Mouse (Mus musculus): ENCODE data around the gene Dmrtc1a. TPM values are rescaled to one million over a fixed set of nuclear protein-coding genes. Genes with fewer than 3 reads are reported as not detected.
"Not testable (repeated sequence)": the region's sequence is repeated elsewhere in the genome, so short reads cannot be mapped to it uniquely, and the experiment has no call there.

Gene Dmrtc1a
- 0.79 and 1.3 TPM in 2 replicates for polyA plus RNA-seq (2015; fragmentation: Nextera tagmentation; extraction: Ambion mirVana)

DNA sequence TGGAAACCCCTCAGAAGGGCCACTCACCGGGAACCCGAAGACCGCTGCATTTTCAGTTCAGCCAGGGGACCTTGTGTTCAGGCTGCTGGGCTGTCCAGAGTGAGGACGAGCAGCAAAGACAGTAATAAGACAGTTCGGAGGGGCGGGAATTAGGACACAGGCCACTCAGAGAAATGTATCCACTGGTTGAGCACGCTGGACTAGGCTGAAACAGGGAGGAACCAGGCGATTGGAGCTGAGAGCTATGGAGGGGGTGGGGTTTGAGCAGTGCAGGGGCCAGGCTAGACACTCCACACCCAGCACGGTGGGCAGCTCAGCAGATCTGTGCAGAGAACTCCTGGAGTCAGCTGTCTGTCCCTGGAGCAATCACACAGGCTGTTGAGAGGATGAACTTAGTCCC is at the start of gene Dmrtc1a, which contains the start of gene 1700011M02Rik:
Dmrtc1a (minus strand) TSS at position 101 of the 400 bp plus-strand sequence.
1700011M02Rik (plus strand) TSS at position 319 of the 400 bp plus-strand sequence.
- WGBS: 87% methylated on average over 6 of the region's 9 CpGs
- not testable (repeated sequence) for H3K4me2 ChIP-seq (ENCODE audit: low read depth, low read length)

DNA sequence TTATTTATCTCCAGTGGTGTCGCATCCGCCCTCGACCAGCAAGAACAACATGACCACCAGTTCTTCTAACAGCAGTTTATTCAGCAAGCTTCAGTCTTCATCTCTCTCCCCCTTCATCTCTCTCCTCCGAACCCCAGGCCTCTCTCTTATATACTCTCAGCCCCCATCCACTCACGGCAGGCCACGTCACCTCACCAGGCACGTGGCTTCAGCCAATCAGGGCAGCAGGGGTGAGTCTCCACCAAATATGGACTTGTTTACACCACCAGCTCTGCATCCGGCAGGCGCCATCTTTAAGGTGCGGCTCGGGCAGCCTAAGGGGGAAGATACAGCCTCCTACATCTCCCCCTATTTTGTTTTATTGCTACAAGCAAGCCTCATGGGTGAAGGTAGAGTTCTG is 41.6 kb upstream of the Dmrtc1a start:
- not testable (repeated sequence) for H3K27ac ChIP-seq (ENCODE audit: low read length)

More for the DNA sequence above, at the start of gene Dmrtc1a, which contains the start of gene 1700011M02Rik:
- H3K27me3 ChIP-seq (ENCODE audit: control insufficient read depth, insufficient read depth, low read length); H3K4me1 ChIP-seq (ENCODE audit: control insufficient read depth, insufficient read depth, low read length); H3K9ac ChIP-seq (ENCODE audit: low read length); H3K9me3 ChIP-seq (replicated peaks; ENCODE audit: control insufficient read depth, low read length); H3K27ac ChIP-seq (ENCODE audit: low read length); ATAC-seq (ENCODE audit: insufficient read depth, low FRiP score); H3K36me3 ChIP-seq (ENCODE audit: control insufficient read depth, insufficient read depth, low read length); H3K4me3 ChIP-seq (replicated peaks; ENCODE audit: low read length): not testable (repeated sequence)

DNA sequence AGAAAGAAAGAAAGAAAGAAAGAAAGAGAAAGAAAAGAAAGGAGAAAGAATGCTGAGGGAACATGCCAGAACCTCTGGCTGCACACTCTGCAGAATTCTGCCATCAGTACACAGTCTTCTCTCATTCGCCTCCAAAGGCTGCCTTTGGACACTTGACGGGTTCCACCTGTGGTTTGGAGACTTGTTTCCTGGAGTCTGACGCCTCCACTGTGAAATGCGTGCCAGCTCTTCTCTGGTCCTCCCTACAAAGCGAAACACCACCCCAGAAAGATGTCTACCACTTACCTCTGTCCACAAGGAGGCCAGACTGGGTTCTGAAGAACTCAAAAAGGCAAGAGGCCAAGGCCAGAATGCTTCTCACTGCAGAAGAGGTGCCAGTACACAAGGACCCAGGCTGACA is 28.3 kb upstream of the Dmrtc1a start:
- Histone ChIP-seq H3K27me3 (ENCODE audit: control insufficient read depth, insufficient read depth, low read length) (peaks cover 5% of the 10 kb centered on the region; the same call in 1 of the 2 replicates), H3K4me1 (ENCODE audit: control insufficient read depth, insufficient read depth, low read length) (no peaks in the 10 kb centered on the region), H3K9me3 (replicated peaks; ENCODE audit: control insufficient read depth, low read length) (no peaks in the 10 kb centered on the region), H3K27ac (ENCODE audit: low read length) (no peak overlapping the region), H3K9ac (ENCODE audit: low read length) (no peak overlapping the region), H3K4me3 (replicated peaks; ENCODE audit: low read length) (no peak overlapping the region), H3K36me3 (ENCODE audit: control insufficient read depth, insufficient read depth, low read length) (no peaks in the 10 kb centered on the region), H3K4me2 (ENCODE audit: low read depth, low read length) (no peak overlapping the region)
- 52% methylated on average over 5 of the region's 5 CpGs for WGBS
- no peak for ATAC-seq (ENCODE audit: insufficient read depth, low FRiP score)

More for the DNA sequence above, 41.6 kb upstream of the Dmrtc1a start:
- H3K4me1 ChIP-seq (ENCODE audit: control insufficient read depth, insufficient read depth, low read length); H3K36me3 ChIP-seq (ENCODE audit: control insufficient read depth, insufficient read depth, low read length); H3K4me2 ChIP-seq (ENCODE audit: low read depth, low read length); ATAC-seq (ENCODE audit: insufficient read depth, low FRiP score); H3K9me3 ChIP-seq (replicated peaks; ENCODE audit: control insufficient read depth, low read length); H3K4me3 ChIP-seq (replicated peaks; ENCODE audit: low read length); H3K9ac ChIP-seq (ENCODE audit: low read length); H3K27me3 ChIP-seq (ENCODE audit: control insufficient read depth, insufficient read depth, low read length): not testable (repeated sequence)
- 88% methylated on average over 11 of the region's 11 CpGs for WGBS

DNA sequence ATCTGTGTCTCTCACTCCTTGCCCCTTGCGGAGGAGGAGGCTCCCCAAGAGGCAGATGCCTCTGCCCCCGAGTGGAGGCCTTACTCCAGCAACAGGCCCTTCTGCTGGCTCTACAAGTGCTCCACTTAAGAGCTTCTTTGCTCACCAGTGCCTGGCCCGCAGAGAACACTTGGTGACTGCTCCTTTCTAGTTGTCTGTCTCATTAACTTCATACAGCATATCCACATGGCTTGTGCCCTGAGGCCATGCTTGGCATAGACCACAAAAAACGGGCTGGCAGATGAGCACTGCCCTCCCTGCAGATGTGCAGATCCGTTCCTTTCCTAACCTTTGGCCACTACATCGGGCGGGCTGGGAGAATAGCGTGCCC is 25.9 kb upstream of the Dmrtc1a start:
- Histone ChIP-seq H3K4me3 (replicated peaks; ENCODE audit: low read length) (peak overlapping the region; percentile 56; the same call in 1 of the 2 replicates), H3K9ac (ENCODE audit: low read length) (no peak overlapping the region), H3K4me2 (ENCODE audit: low read depth, low read length) (peak overlapping the region; percentile 68), H3K36me3 (ENCODE audit: control insufficient read depth, insufficient read depth, low read length) (no peaks in the 10 kb centered on the region), H3K27ac (ENCODE audit: low read length) (no peak overlapping the region), H3K9me3 (replicated peaks; ENCODE audit: control insufficient read depth, low read length) (no peaks in the 10 kb centered on the region), H3K4me1 (ENCODE audit: control insufficient read depth, insufficient read depth, low read length) (no peaks in the 10 kb centered on the region), H3K27me3 (ENCODE audit: control insufficient read depth, insufficient read depth, low read length) (peaks cover 5% of the 10 kb centered on the region; the same call in 1 of the 2 replicates)
- WGBS: 59% methylated on average over 8 of the region's 8 CpGs
- ATAC-seq (ENCODE audit: insufficient read depth, low FRiP score): no peak

DNA sequence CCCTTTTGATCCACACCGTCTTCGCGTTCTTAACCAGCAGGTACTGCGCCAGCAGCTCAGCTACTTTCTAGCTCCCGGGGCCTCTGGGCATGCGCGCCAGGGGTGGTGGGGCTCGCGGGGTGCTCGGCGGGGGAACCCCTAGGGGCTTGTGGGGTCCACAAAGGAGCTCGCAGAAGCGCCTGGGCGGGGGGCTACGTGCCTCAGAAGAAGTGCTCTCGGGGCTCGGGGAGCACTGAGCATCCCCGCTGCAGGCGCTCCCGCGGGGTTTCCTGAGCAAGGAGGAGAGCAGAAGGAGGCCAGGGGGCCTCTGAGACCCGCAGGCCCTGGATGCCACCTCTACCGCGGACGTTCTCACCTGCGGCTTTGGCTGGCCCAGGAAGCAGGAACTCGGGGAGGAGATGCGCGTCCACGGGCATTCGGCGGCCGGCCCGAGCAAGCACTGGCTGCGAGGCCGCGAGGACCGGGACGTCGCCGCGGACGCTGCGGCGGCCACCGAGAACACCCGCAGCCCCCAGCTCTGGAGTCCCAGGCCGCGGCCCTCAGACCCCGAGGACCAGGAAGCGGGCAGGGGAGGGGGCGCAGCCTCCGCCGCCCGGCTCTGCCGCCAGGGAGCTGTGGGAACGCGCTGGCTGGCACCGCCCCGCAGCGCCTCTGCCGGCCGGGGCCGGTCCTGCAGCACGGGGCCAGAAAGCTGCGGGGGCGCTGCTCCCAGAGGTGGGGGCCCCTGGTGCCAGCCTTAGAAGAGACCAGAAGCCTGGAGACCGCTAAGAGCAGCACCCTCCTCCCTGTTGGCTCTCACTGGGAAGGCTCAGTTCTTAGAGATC is 25.3 kb upstream of the Dmrtc1a start:
- 22% methylated on average over 46 of the region's 68 CpGs for WGBS
- peaks cover 5% of the 10 kb centered on the region; the same call in 1 of the 2 replicates for H3K27me3 ChIP-seq (ENCODE audit: control insufficient read depth, insufficient read depth, low read length)
- ATAC-seq (ENCODE audit: insufficient read depth, low FRiP score): peak; percentile 17; the same call in 1 of the 2 replicates

DNA sequence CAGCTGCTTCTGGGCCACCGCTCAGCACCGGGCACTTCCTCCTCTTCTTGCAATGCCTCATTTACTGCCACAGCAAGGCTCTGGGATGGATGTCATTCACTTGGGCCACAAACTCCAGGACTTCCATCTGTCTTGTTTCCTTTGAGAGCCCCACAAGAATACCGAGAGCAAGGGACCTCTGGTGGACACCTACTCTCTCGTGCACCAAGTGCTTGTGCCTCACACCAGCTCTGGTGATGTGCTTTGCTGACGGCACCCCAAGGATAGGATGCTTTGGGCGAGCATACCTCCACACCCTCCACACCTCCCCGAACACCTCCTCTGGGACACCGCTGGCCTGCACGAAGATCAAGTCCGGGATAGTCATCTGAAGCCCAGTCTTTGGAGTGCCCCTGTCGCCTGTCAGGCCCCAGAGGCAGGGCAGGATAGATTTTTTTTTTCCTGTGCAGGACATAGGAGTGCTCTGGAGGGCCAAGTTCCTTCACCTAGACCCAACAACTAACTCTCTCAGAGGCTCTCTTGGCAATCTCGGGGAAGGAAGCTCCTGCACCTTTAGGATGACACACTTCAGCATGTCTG is 24.6 kb upstream of the Dmrtc1a start:
- Histone ChIP-seq H3K9me3 (replicated peaks; ENCODE audit: control insufficient read depth, low read length) (no peaks in the 10 kb centered on the region), H3K4me1 (ENCODE audit: control insufficient read depth, insufficient read depth, low read length) (no peaks in the 10 kb centered on the region), H3K4me2 (ENCODE audit: low read depth, low read length) (peak overlapping the region; percentile 68), H3K27me3 (ENCODE audit: control insufficient read depth, insufficient read depth, low read length) (peaks cover 5% of the 10 kb centered on the region; the same call in 1 of the 2 replicates), H3K4me3 (replicated peaks; ENCODE audit: low read length) (peak overlapping the region; percentile 56), H3K36me3 (ENCODE audit: control insufficient read depth, insufficient read depth, low read length) (no peaks in the 10 kb centered on the region), H3K9ac (ENCODE audit: low read length) (peak overlapping the region; percentile 75), H3K27ac (ENCODE audit: low read length) (no peak overlapping the region)
- ATAC-seq (ENCODE audit: insufficient read depth, low FRiP score): no peak
- 48% methylated on average over 12 of the region's 12 CpGs for WGBS

More for the DNA sequence above, 25.3 kb upstream of the Dmrtc1a start:
- no peaks in the 10 kb centered on the region for H3K36me3 ChIP-seq (ENCODE audit: control insufficient read depth, insufficient read depth, low read length)
- H3K9me3 ChIP-seq (replicated peaks; ENCODE audit: control insufficient read depth, low read length): no peaks in the 10 kb centered on the region
- no peaks in the 10 kb centered on the region for H3K4me1 ChIP-seq (ENCODE audit: control insufficient read depth, insufficient read depth, low read length)
- peak overlapping the region; percentile 75 for H3K9ac ChIP-seq (ENCODE audit: low read length)
- peak overlapping the region; percentile 56 for H3K4me3 ChIP-seq (replicated peaks; ENCODE audit: low read length)
- H3K27ac ChIP-seq (ENCODE audit: low read length): no peak overlapping the region
- peak overlapping the region; percentile 68 for H3K4me2 ChIP-seq (ENCODE audit: low read depth, low read length)

DNA sequence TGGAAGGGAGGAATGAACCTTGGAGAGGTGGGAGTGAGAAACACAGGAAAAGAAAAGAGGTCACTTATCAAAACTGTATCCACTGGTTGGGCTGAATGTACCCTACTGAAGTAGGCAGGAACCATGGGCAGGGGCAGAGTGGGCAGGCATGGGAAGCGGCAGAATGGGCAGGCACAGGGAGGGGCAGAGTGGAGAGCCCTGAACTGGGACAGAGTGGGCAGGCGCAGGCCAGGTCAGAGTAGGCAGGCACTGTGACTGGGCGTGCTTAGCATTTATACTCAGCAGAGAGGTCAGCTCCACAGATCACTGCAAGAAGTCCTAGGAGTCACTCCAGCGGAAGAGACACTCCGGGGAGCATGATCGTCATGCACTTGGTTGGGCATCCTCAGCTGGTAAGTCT is 19.6 kb upstream of the Dmrtc1a start, which contains the start of gene 1700018G05Rik:
1700018G05Rik (plus strand) TSS at position 301 of the 400 bp plus-strand sequence.
- not testable (repeated sequence) for H3K36me3 ChIP-seq (ENCODE audit: control insufficient read depth, insufficient read depth, low read length); H3K27me3 ChIP-seq (ENCODE audit: control insufficient read depth, insufficient read depth, low read length); H3K4me2 ChIP-seq (ENCODE audit: low read depth, low read length); H3K4me1 ChIP-seq (ENCODE audit: control insufficient read depth, insufficient read depth, low read length); H3K9me3 ChIP-seq (replicated peaks; ENCODE audit: control insufficient read depth, low read length); ATAC-seq (ENCODE audit: insufficient read depth, low FRiP score); H3K9ac ChIP-seq (ENCODE audit: low read length); H3K27ac ChIP-seq (ENCODE audit: low read length); H3K4me3 ChIP-seq (replicated peaks; ENCODE audit: low read length)
- WGBS: 94% methylated on average over 6 of the region's 6 CpGs

DNA sequence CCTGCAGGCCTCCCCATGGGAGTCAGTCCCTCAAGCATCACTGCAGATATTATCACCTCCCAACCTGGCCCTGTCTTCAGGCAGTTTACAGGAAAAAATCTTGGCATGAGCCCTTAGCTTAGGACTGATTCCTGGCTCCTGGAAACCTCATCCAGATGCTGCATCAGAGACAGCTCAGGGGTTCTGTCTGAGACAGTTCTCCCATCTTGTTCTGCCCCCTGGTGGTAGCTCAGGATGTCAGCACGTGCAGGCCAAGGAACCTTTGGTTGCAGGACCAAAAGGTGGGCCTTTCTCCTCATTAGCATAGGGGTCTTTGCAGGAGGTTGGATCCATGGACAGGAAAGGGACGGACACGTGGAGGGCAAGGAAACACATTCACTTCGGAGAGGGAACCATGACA is 18.2 kb upstream of the Dmrtc1a start:
- not testable (repeated sequence) for H3K9ac ChIP-seq (ENCODE audit: low read length); ATAC-seq (ENCODE audit: insufficient read depth, low FRiP score)

DNA sequence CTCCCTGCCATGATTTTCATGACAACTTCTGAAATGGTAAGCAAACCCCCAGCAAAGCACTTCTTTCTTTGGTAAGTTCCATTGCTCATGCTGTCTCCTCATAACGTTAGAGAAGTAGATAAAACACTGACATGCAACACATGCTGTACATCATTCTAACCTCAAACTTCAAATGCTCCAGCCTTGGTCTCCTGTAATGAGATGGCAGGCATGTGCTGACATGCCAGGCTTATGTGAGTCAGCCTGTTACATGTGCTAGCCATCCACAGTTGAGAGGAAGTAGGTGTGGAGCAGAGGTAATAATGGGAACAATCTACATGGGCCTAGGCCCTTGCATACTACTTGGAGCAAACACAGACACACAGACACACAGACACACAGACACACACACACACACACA is 6.3 kb upstream of the Dmrtc1a start:
- H3K9me3 ChIP-seq (replicated peaks; ENCODE audit: control insufficient read depth, low read length); H3K4me1 ChIP-seq (ENCODE audit: control insufficient read depth, insufficient read depth, low read length); H3K27ac ChIP-seq (ENCODE audit: low read length); H3K4me3 ChIP-seq (replicated peaks; ENCODE audit: low read length); H3K4me2 ChIP-seq (ENCODE audit: low read depth, low read length); ATAC-seq (ENCODE audit: insufficient read depth, low FRiP score); H3K9ac ChIP-seq (ENCODE audit: low read length); H3K27me3 ChIP-seq (ENCODE audit: control insufficient read depth, insufficient read depth, low read length); H3K36me3 ChIP-seq (ENCODE audit: control insufficient read depth, insufficient read depth, low read length): not testable (repeated sequence)
- WGBS: 67% methylated on average over 1 of the region's 1 CpGs

More for the DNA sequence above, 18.2 kb upstream of the Dmrtc1a start:
- H3K4me1 ChIP-seq (ENCODE audit: control insufficient read depth, insufficient read depth, low read length); H3K36me3 ChIP-seq (ENCODE audit: control insufficient read depth, insufficient read depth, low read length); H3K27ac ChIP-seq (ENCODE audit: low read length); H3K27me3 ChIP-seq (ENCODE audit: control insufficient read depth, insufficient read depth, low read length); H3K4me3 ChIP-seq (replicated peaks; ENCODE audit: low read length); H3K4me2 ChIP-seq (ENCODE audit: low read depth, low read length); H3K9me3 ChIP-seq (replicated peaks; ENCODE audit: control insufficient read depth, low read length): not testable (repeated sequence)
- 32% methylated on average over 4 of the region's 4 CpGs for WGBS
